Mouse (Mus musculus) CH12.LX (cell line): ENCODE data around the gene Hcrtr1. TPM values are rescaled to one million over a fixed set of nuclear protein-coding genes. Genes with fewer than 3 reads are reported as not detected.

Experiments
- DNase-seq: peaks from one replicate; pipeline ENCODE4 v3.0.0-alpha.2; 2013; ENCODE audit errors: extremely low read depth
- H3K27ac ChIP-seq: 2 replicates; pipeline ENCODE4 v1.5.1; 2012; ENCODE audit warnings: low read depth, mild to moderate bottlenecking, control low read depth, moderate library complexity; ENCODE audit not compliant: insufficient read depth
- H3K27me3 ChIP-seq: replicated peaks from 2 replicates; pipeline ENCODE3; 2012; ENCODE audit warnings: inconsistent platforms
- H3K36me3 ChIP-seq, 2 experiments: replicated peaks in 1 of 2; 2 replicates each; pipeline versions ENCODE3 to v1.6.1; 2012; ENCODE audit warnings: inconsistent platforms in 1 of 2, low read length in 1 of 2, mild to moderate bottlenecking in 1 of 2, mixed read lengths in 1 of 2, moderate library complexity in 1 of 2; ENCODE audit not compliant: control insufficient read depth in 1 of 2, insufficient read depth in 1 of 2
- H3K4me1 ChIP-seq, 2 experiments: 2 replicates each; pipeline ENCODE4 v1.6.1; 2012; ENCODE audit warnings: inconsistent platforms in 1 of 2, moderate library complexity in 1 of 2; ENCODE audit not compliant: insufficient read depth in 2 of 2, control insufficient read depth in 1 of 2
- H3K4me2 ChIP-seq: 2 replicates; pipeline ENCODE4 v1.6.1; 2012; ENCODE audit warnings: low read depth, mild to moderate bottlenecking, control low read depth; ENCODE audit not compliant: poor library complexity, insufficient read depth, severe bottlenecking
- H3K4me3 ChIP-seq, 3 experiments: fragments of 150-350 bp in 1 of 3; sonication (generic) in 1 of 3; replicated peaks in 1 of 3; 2 replicates each; pipeline versions ENCODE3 to v1.5.1; 2011 to 2012; ENCODE audit warnings: low read depth in 2 of 3, low read length in 2 of 3, mild to moderate bottlenecking in 2 of 3, moderate library complexity in 2 of 3, control low read depth in 1 of 3, improper control_type of control experiment in 1 of 3, inconsistent platforms in 1 of 3, mixed read lengths in 1 of 3; ENCODE audit not compliant: poor library complexity in 1 of 3
- H3K79me2 ChIP-seq: replicated peaks from 2 replicates; pipeline ENCODE4 v1.6.1; 2012; ENCODE audit warnings: mild to moderate bottlenecking, moderate library complexity; ENCODE audit not compliant: control insufficient read depth, poor library complexity, insufficient read depth, severe bottlenecking; ENCODE audit errors: extremely low read depth
- H3K9ac ChIP-seq: 2 replicates; pipeline ENCODE4 v1.6.1; 2012; ENCODE audit warnings: low read depth, mild to moderate bottlenecking, control low read depth, moderate library complexity; ENCODE audit not compliant: insufficient read depth
- H3K9me3 ChIP-seq: replicated peaks from 2 replicates; pipeline ENCODE3; 2012; ENCODE audit warnings: low read length, inconsistent platforms, mixed read lengths
- BHLHE40 ChIP-seq: IDR thresholded peaks from 2 replicates; pipeline ENCODE4 v1.6.1; 2011; ENCODE audit warnings: mild to moderate bottlenecking, low read depth, low read length, improper control_type of control experiment
- CHD1 ChIP-seq: IDR thresholded peaks from 2 replicates; pipeline ENCODE4 v1.6.1; 2012; ENCODE audit warnings: low read depth, low read length, improper control_type of control experiment, inconsistent platforms
- CTCF ChIP-seq, 2 experiments: IDR thresholded peaks in 1 of 2; conservative IDR thresholded peaks in 1 of 2; 2 replicates each; pipeline ENCODE4 v1.5.1; 2011 to 2012; ENCODE audit warnings: low read depth in 2 of 2, low read length in 2 of 2, improper control_type of control experiment in 1 of 2, inconsistent platforms in 1 of 2, mild to moderate bottlenecking in 1 of 2, moderate library complexity in 1 of 2
- E2F4 ChIP-seq: IDR thresholded peaks from 2 replicates; pipeline ENCODE4 v1.6.1; 2011; ENCODE audit warnings: low read depth, low read length, improper control_type of control experiment; ENCODE audit not compliant: insufficient replicate concordance
- EP300 ChIP-seq: IDR thresholded peaks from 2 replicates; pipeline ENCODE4 v1.6.1; 2011; ENCODE audit warnings: low read length, improper control_type of control experiment
- ETS1 ChIP-seq: conservative IDR thresholded peaks from 2 replicates; pipeline ENCODE4 v1.6.1; 2012; ENCODE audit warnings: low read depth, mild to moderate bottlenecking, inconsistent platforms, low read length, improper control_type of control experiment, moderate library complexity
- IRF4 ChIP-seq: IDR thresholded peaks from 2 replicates; pipeline ENCODE4 v1.6.1; 2014; ENCODE audit warnings: low read depth, mild to moderate bottlenecking, inconsistent platforms, low read length, improper control_type of control experiment
- JUND ChIP-seq: conservative IDR thresholded peaks from 2 replicates; pipeline ENCODE4 v1.6.1; 2011; ENCODE audit warnings: low read depth, low read length, improper control_type of control experiment
- KAT2A ChIP-seq: IDR thresholded peaks from 2 replicates; pipeline ENCODE4 v1.6.1; 2012; ENCODE audit warnings: low read length, improper control_type of control experiment, inconsistent platforms; ENCODE audit not compliant: insufficient replicate concordance
- MAFK ChIP-seq: IDR thresholded peaks from 2 replicates; pipeline ENCODE4 v1.6.1; 2011; ENCODE audit warnings: low read length, improper control_type of control experiment; ENCODE audit not compliant: insufficient replicate concordance
- MAZ ChIP-seq: IDR thresholded peaks from 2 replicates; pipeline ENCODE4 v1.6.1; 2012; ENCODE audit warnings: low read depth, mild to moderate bottlenecking, inconsistent platforms, low read length, improper control_type of control experiment, moderate library complexity
- MEF2A ChIP-seq: IDR thresholded peaks from 2 replicates; pipeline ENCODE4 v1.6.1; 2014; ENCODE audit warnings: low read depth, mild to moderate bottlenecking, inconsistent platforms, low read length, improper control_type of control experiment, borderline replicate concordance
- MXI1 ChIP-seq: IDR thresholded peaks from 2 replicates; pipeline ENCODE4 v1.6.1; 2011; ENCODE audit warnings: mild to moderate bottlenecking, low read depth, low read length, improper control_type of control experiment
- MYC ChIP-seq: IDR thresholded peaks from 2 replicates; pipeline ENCODE4 v1.6.1; 2011; ENCODE audit warnings: low read depth, mild to moderate bottlenecking, improper control_type of control experiment, low read length
- NELFE ChIP-seq: IDR thresholded peaks from 2 replicates; pipeline ENCODE4 v1.6.1; 2011; ENCODE audit warnings: low read depth, low read length, improper control_type of control experiment
- PAX5 ChIP-seq: IDR thresholded peaks from 2 replicates; pipeline ENCODE4 v1.6.1; 2012; ENCODE audit warnings: low read length, inconsistent platforms, mixed read lengths
- RCOR1 ChIP-seq: conservative IDR thresholded peaks from 2 replicates; pipeline ENCODE4 v1.6.1; 2012; ENCODE audit warnings: low read depth, mild to moderate bottlenecking, inconsistent platforms, low read length, improper control_type of control experiment
- SIN3A ChIP-seq: IDR thresholded peaks from 2 replicates; pipeline ENCODE4 v1.6.1; 2012; ENCODE audit warnings: low read length, improper control_type of control experiment, inconsistent platforms
- SMC3 ChIP-seq: IDR thresholded peaks from 2 replicates; pipeline ENCODE4 v1.6.1; 2011; ENCODE audit warnings: low read depth, low read length, improper control_type of control experiment
- TBP ChIP-seq: conservative IDR thresholded peaks from 2 replicates; pipeline ENCODE4 v1.6.1; 2011; ENCODE audit warnings: low read depth, low read length, improper control_type of control experiment
- TCF12 ChIP-seq: IDR thresholded peaks from 2 replicates; pipeline ENCODE4 v1.6.1; 2014; ENCODE audit warnings: low read depth, mild to moderate bottlenecking, inconsistent platforms, low read length, improper control_type of control experiment
- UBTF ChIP-seq: IDR thresholded peaks from 2 replicates; pipeline ENCODE4 v1.6.1; 2012; ENCODE audit warnings: low read depth, mild to moderate bottlenecking, inconsistent platforms, low read length, improper control_type of control experiment, moderate library complexity
- USF1 ChIP-seq: IDR thresholded peaks from 2 replicates; pipeline ENCODE4 v1.6.1; 2014; ENCODE audit warnings: low read depth, mild to moderate bottlenecking, inconsistent platforms, low read length, improper control_type of control experiment
- USF2 ChIP-seq: conservative IDR thresholded peaks from 2 replicates; pipeline ENCODE4 v1.6.1; 2011; ENCODE audit warnings: low read depth, low read length, improper control_type of control experiment
- ZC3H11A ChIP-seq: IDR thresholded peaks from 2 replicates; pipeline ENCODE4 v1.6.1; 2012; ENCODE audit warnings: low read depth, mild to moderate bottlenecking, inconsistent platforms, low read length, improper control_type of control experiment
- ZKSCAN1 ChIP-seq: IDR thresholded peaks from 2 replicates; pipeline ENCODE4 v1.6.1; 2012; ENCODE audit warnings: low read depth, inconsistent platforms, low read length, improper control_type of control experiment, borderline replicate concordance
- ZMIZ1 ChIP-seq: IDR thresholded peaks from 2 replicates; pipeline ENCODE4 v1.6.1; 2012; ENCODE audit warnings: low read depth, mild to moderate bottlenecking, inconsistent platforms, low read length, improper control_type of control experiment
- ZNF384 ChIP-seq: IDR thresholded peaks from 2 replicates; pipeline ENCODE4 v1.6.1; 2012; ENCODE audit warnings: low read depth, low read length, improper control_type of control experiment, inconsistent platforms
- dilution Hi-C: fragments of 300-500 bp; cut with MboI; formaldehyde crosslinking; loops from 2 replicates; pipeline ENCODE4 v1.14.3; 2020; ENCODE audit warnings: low sequenced_read_pairs; ENCODE audit not compliant: extremely low pct_unique_long_range_greater_than_20kb, extremely low pct_ligation_motif_present
- in situ Hi-C: fragments of 300-500 bp; cut with MboI; formaldehyde crosslinking; loops from 3 replicates; pipeline ENCODE4 v1.14.3; 2019; ENCODE audit warnings: low sequenced_read_pairs, low pct_ligation_motif_present, low pct_unique_long_range_greater_than_20kb, mixed read lengths
- polyA plus RNA-seq: library from polyadenylated mRNA; unstranded; fragments of >175 nt; gene quantifications from 2 replicates; pipeline ENCODE4 v1.2.1, GENCODE M21; 2012; ENCODE audit warnings: low read depth; ENCODE audit not compliant: insufficient read length
- total RNA-seq, 2 experiments: library from RNA; depleted of rRNA; stranded (reverse); fragments of 300-350 nt in 1 of 2; fragments of >200 nt in 1 of 2; gene quantifications; 2 replicates each; pipeline ENCODE4 v1.2.3; 2012 to 2014

Hcrtr1 gene
- total and polyA plus RNA-seq, 3 experiments, result not detected

DNA sequence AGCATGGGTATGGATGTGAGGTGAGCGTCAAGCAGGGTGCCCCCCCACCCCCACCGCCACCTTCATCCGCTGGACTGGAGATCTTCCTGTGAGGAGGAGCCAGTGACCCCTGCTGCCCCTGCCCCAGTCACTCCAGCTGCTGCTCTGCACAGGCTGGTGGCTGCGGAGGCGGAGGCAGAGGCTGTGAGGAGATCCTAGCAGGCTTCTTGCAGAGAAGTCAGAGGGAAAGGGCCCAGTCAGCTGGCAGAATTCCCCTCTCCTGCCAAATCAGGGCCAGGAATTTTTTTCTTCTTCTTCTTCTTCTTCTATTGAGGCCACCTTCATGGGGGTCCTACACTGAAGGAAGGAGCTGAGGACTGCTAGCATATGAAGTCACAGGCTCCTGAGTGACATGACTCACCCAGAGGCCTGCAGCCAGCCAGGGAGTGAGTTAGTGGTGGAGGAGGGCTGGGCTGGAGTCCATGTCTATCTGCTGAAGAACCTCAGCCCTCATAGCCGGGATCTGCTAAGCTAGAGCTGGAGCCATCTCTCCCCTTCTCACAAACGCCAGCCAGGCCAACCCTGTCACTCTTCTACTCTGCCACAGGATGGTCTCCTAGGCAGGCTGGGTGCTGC is 54.7 kb downstream of the Hcrtr1 start:
- H3K9ac ChIP-seq, result no peak overlapping the region

DNA sequence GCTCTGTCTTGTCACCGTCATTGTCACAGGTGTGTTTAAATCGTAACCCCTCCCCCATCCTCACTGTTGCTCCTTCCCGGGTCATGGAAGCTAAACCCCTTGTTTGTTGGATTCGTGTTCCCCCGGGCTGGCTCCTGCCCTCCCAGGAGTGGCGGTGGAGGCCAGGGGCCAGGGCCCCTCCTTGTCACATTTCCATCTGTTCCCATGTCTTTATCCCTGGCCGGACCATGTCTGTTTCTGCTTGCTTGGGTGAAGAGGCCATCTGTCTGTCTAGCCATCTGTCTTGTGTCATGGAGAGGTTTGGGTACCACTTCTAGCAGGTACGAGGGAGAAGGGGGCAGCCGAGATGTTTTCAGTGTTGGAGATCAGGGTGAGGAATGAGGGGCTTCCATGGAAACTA is 56.9 kb downstream of the Hcrtr1 start:
- Histone ChIP-seq H3K9ac (no peak overlapping the region), H3K4me2 (no peak overlapping the region), H3K27me3 (peaks cover 96% of the 10 kb centered on the region), H3K27ac (no peak overlapping the region), H3K9me3 (no peaks in the 10 kb centered on the region), H3K4me3 (no peak overlapping the region), H3K4me1 (no peaks in the 10 kb centered on the region), H3K79me2 (no peaks in the 10 kb centered on the region), H3K36me3 (no peaks in the 10 kb centered on the region)
- no peak for DNase-seq
- in situ Hi-C loops, result loop anchor here (25.0 kb wide), 2 partner anchors 295 to 370 kb away; no protein-coding TSS in a partner anchor
- dilution Hi-C loops, result no loop called here
- TF ChIP-seq TBP (no peak), RCOR1 (no peak), E2F4 (no peak), IRF4 (no peak), MEF2A (no peak), MYC (no peak), ZC3H11A (no peak), ZMIZ1 (no peak), MXI1 (no peak), CTCF (conservative IDR thresholded peaks at IDR 0.05 in 1 of 2, IDR thresholded peaks at IDR 0.05 in 1 of 2; ENCODE audit: low read depth in 2 of 2, low read length in 2 of 2) (no peak), NELFE (no peak), CHD1 (no peak), MAZ (no peak), TCF12 (no peak), JUND (no peak), SIN3A (no peak), ZKSCAN1 (no peak), BHLHE40 (no peak)

More for the DNA sequence above, 54.7 kb downstream of the Hcrtr1 start:
- Histone ChIP-seq H3K27me3 (peaks cover 95% of the 10 kb centered on the region), H3K4me2 (no peak overlapping the region), H3K79me2 (no peaks in the 10 kb centered on the region), H3K36me3 (no peaks in the 10 kb centered on the region), H3K4me1 (no peaks in the 10 kb centered on the region), H3K4me3 (no peak overlapping the region), H3K27ac (no peak overlapping the region), H3K9me3 (no peaks in the 10 kb centered on the region)
- in situ Hi-C loops, result loop anchor here (25.0 kb wide), 2 partner anchors 297 to 372 kb away; no protein-coding TSS in a partner anchor
- dilution Hi-C loops, result no loop called here
- no peak for DNase-seq
- TF ChIP-seq KAT2A (no peak), USF1 (no peak), UBTF (no peak), EP300 (no peak), ETS1 (no peak), ZC3H11A (no peak), MYC (no peak), USF2 (no peak), ZMIZ1 (no peak), MAZ (no peak), PAX5 (no peak), MAFK (no peak), JUND (no peak), ZNF384 (no peak), MXI1 (no peak), SMC3 (no peak), CTCF (conservative IDR thresholded peaks at IDR 0.05 in 1 of 2, IDR thresholded peaks at IDR 0.05 in 1 of 2; ENCODE audit: low read depth in 2 of 2, low read length in 2 of 2) (no peak), RCOR1 (no peak)
